Mouse (Mus musculus) cortical plate, adult 2 months (tissue): ENCODE results near the gene A3galt2.

ENCODE experiments used
- CTCF ChIP-seq: fragments of 200-500 bp; IDR thresholded peaks from 2 replicates; pipeline ENCODE4 v1.5.1; 2011; ENCODE audit warnings: mild to moderate bottlenecking, control low read depth, low read length; ENCODE audit not compliant: insufficient read depth; ENCODE audit errors: extremely low read depth
- POLR2A ChIP-seq: fragments of 200-500 bp; IDR thresholded peaks from 2 replicates; pipeline ENCODE4 v1.6.1; 2011; ENCODE audit warnings: mild to moderate bottlenecking, low read length, control low read depth; ENCODE audit not compliant: insufficient read depth; ENCODE audit errors: extremely low read depth

- TF ChIP-seq POLR2A: no peak
- no peak for TF ChIP-seq CTCF
Measured at GRCm38 (mm10) chr4:128805150-128806042, 50.2 kb downstream of the A3galt2 start.
